Comparison of ENCODE assay signal across 13 mouse cellular contexts in genomic region chr2:5706618-5707017, GRCm38 (mm10). TPM values are rescaled to one million over a fixed set of nuclear protein-coding genes. Genes with fewer than 3 reads are reported as not detected.
DNase-seq lines count a peak whose midpoint lies in the region; TF ChIP-seq lines count a peak whose summit lies in the region.
"Had no signal": no experiment of that assay in that cellular context is flagged by ENCODE, and none has a peak within 500 bp of the region (broad histone marks: within the 10 kb centered on the region; RNA-seq: fewer than 3 reads in every experiment).

No protein-coding gene starts in this region.

- WGBS in thymus, adult 2 months: 7% methylated on average over 4 of the region's 4 CpGs

- no peaks in the 10 kb centered on the region for H3K9me3 ChIP-seq in CH12.LX (replicated peaks; ENCODE audit: low read length)
- H3K9me3 ChIP-seq: hindbrain, embryonic 13.5 days; neural tube, embryonic 15.5 days; stomach, embryonic 15.5 days had no signal

- H3K9ac ChIP-seq in CH12.LX (ENCODE audit: insufficient read depth, low read depth): no peak overlapping the region
- H3K9ac ChIP-seq: hindbrain, embryonic 13.5 days; neural tube, embryonic 15.5 days; stomach, embryonic 15.5 days had no signal

- peaks cover 4 to 75% of the 10 kb centered on the region in 2 experiments for H3K4me1 ChIP-seq in CH12.LX (ENCODE audit: control insufficient read depth in 1 of 2, insufficient read depth in 2 of 2)
- H3K4me1 ChIP-seq in thymus, adult 2 months (replicated peaks; ENCODE audit: control insufficient read depth, insufficient read depth, low read length): peaks cover 31% of the 10 kb centered on the region
- H3K4me1 ChIP-seq: hindbrain, embryonic 13.5 days had no signal

- no peak overlapping the region for H3K4me2 ChIP-seq in CH12.LX (ENCODE audit: insufficient read depth, low read depth, poor library complexity, severe bottlenecking)
- H3K4me2 ChIP-seq: hindbrain, embryonic 13.5 days; neural tube, embryonic 15.5 days; stomach, embryonic 15.5 days had no signal

- no peak for TF ChIP-seq EP300 in CH12.LX (IDR thresholded peaks at IDR 0.05; ENCODE audit: low read length)

- no peak overlapping the region for H3K4me3 ChIP-seq in CH12.LX (replicated peaks in 1 of 3; ENCODE audit: low read depth in 2 of 3, low read length in 2 of 3, poor library complexity in 1 of 3)
- no peak overlapping the region for H3K4me3 ChIP-seq in thymus, adult 2 months (ENCODE audit: control insufficient read depth, insufficient read depth, low read length)
- H3K4me3 ChIP-seq: hindbrain, embryonic 13.5 days; neural tube, embryonic 15.5 days; stomach, embryonic 15.5 days had no signal

- H3K36me3 ChIP-seq in CH12.LX (replicated peaks in 1 of 2; ENCODE audit: control insufficient read depth in 1 of 2, insufficient read depth in 1 of 2, low read length in 1 of 2): peaks cover 0 to 19% of the 10 kb centered on the region in 2 experiments
- H3K36me3 ChIP-seq in thymus, adult 2 months (ENCODE audit: control insufficient read depth, insufficient read depth, low read length): no peaks in the 10 kb centered on the region
- H3K36me3 ChIP-seq: hindbrain, embryonic 13.5 days; neural tube, embryonic 15.5 days; stomach, embryonic 15.5 days had no signal

- dilution Hi-C loops in CH12.LX (cut with MboI; ENCODE audit: extremely low pct_ligation_motif_present, extremely low pct_unique_long_range_greater_than_20kb, low sequenced_read_pairs): no loop called here

- H3K27ac ChIP-seq in CH12.LX (ENCODE audit: insufficient read depth, low read depth): no peak overlapping the region
- H3K27ac ChIP-seq in thymus, adult 2 months (ENCODE audit: control insufficient read depth, insufficient read depth, low read length): peak overlapping the region; percentile 88
- H3K27ac ChIP-seq: hindbrain, embryonic 13.5 days; neural tube, embryonic 15.5 days; stomach, embryonic 15.5 days had no signal

- TF ChIP-seq RAD21 in CH12.LX (IDR thresholded peaks at IDR 0.05; ENCODE audit: low read depth, low read length): peak; percentile 20

- DNase-seq in lung, adult 18-20 months: peak; percentile 10 to 11
- DNase-seq in lung, postnatal 4 days: no peak
- DNase-seq in CH12.LX (ENCODE audit: extremely low read depth): no peak
- DNase-seq in cerebellum, adult 9-11 months: peak; percentile 67
- peak; percentile 64 for DNase-seq in thymus, adult 2 months
- no peak for DNase-seq in left cerebral cortex, adult 8-10 months (ENCODE audit: low spot score in 2 of 2)
- DNase-seq in adrenal gland, postnatal 4 days (ENCODE audit: low spot score in 2 of 2): no peak
- DNase-seq in kidney, adult 18-20 months: no peak
- DNase-seq: adrenal gland, postnatal 10 days; heart, adult 11 months had no signal

- no peaks in the 10 kb centered on the region for H3K27me3 ChIP-seq in CH12.LX (replicated peaks)
- no peaks in the 10 kb centered on the region for H3K27me3 ChIP-seq in thymus, adult 2 months (ENCODE audit: control insufficient read depth, insufficient read depth, low read length)
- H3K27me3 ChIP-seq: neural tube, embryonic 15.5 days; stomach, embryonic 15.5 days had no signal

- H3K79me2 ChIP-seq in CH12.LX (replicated peaks; ENCODE audit: control insufficient read depth, extremely low read depth, insufficient read depth, poor library complexity, severe bottlenecking): peaks cover 23% of the 10 kb centered on the region

- in situ Hi-C loops in CH12.LX (cut with MboI; ENCODE audit: low pct_ligation_motif_present, low pct_unique_long_range_greater_than_20kb, low sequenced_read_pairs): no loop called here

- no peak for TF ChIP-seq POLR2A in CH12.LX (IDR thresholded peaks at IDR 0.05; ENCODE audit: low read depth, low read length)
- TF ChIP-seq POLR2A in thymus, adult 2 months (IDR thresholded peaks at IDR 0.05; ENCODE audit: control insufficient read depth, extremely low read depth, insufficient read depth, low read length, poor library complexity): no peak

- TF ChIP-seq CTCF in CH12.LX (conservative IDR thresholded peaks at IDR 0.05 in 1 of 2, IDR thresholded peaks at IDR 0.05 in 1 of 2; ENCODE audit: low read depth in 2 of 2, low read length in 2 of 2): peak in 1 of 2 experiments; percentile 11; a peak in 1 of 4 replicates
- no peak for TF ChIP-seq CTCF in thymus, adult 2 months (IDR thresholded peaks at IDR 0.05; ENCODE audit: borderline replicate concordance, control insufficient read depth, extremely low read depth, insufficient read depth, low read length, poor library complexity)

TF ChIP-seq in CH12.LX, 34 proteins besides CTCF, POLR2A, EP300 and RAD21:
- no peak for TF ChIP-seq SIN3A (IDR thresholded peaks at IDR 0.05; ENCODE audit: low read length)
- TF ChIP-seq SMC3 (IDR thresholded peaks at IDR 0.05; ENCODE audit: low read depth, low read length): peak; percentile 5; the same call in 1 of the 2 replicates

RNA-seq across cellular contexts. Expression of gene Camk1d, which starts 7.7 kb away (rescaled TPM):
- total RNA-seq in CH12.LX (2012; rRNA removed): 4.8 and 5.7 TPM in 2 replicates
- total RNA-seq in CH12.LX (2014; rRNA removed): 4.6 and 5.1 TPM in 2 replicates
- 11.7 and 12.4 TPM in 2 replicates for polyA plus RNA-seq in CH12.LX (2012; ENCODE audit: insufficient read length, low read depth)
- 13.2 and 25.6 TPM in 2 replicates for polyA plus RNA-seq in thymus, adult 2 months (2012; rRNA removed)
- total RNA-seq in left cerebral cortex, adult 8-10 months (2022): 100 to 1,000 TPM; 110 to 134 (median 127) TPM
- total RNA-seq in adrenal gland, postnatal 4 days (2021): 10 to 100 TPM; 10.7 to 11.3 TPM

Comparison
In these comparisons a context has a peak if more than half of its experiments do, and no peak if none do; other contexts are left out.
1. DNase-seq: peak in lung, adult 18-20 months (2 of 2), cerebellum, adult 9-11 months (single experiment) and thymus, adult 2 months (single experiment); none in lung, postnatal 4 days (0 of 2), CH12.LX (single experiment), left cerebral cortex, adult 8-10 months (0 of 2), adrenal gland, postnatal 4 days (0 of 2) and kidney, adult 18-20 months (single experiment).
2. RNA of gene Camk1d, which starts 7.7 kb away (total RNA-seq): 110 to 134 TPM in left cerebral cortex, adult 8-10 months; 10.7 to 11.3 TPM in adrenal gland, postnatal 4 days and 4.6 to 5.7 TPM in CH12.LX; every median in the first group is over 4 times any median in the second.